Mouse (Mus musculus): Measurements from ENCODE around the gene Btnl6. TPM values are rescaled to one million over a fixed set of nuclear protein-coding genes. Genes with fewer than 3 reads are reported as not detected.
A peak's percentile ranks its signal among the peaks of the same experiment; 100 is the strongest.

The Btnl6 gene
- total and polyA plus RNA-seq, 2 experiments from 2014 or later: not detected

DNA sequence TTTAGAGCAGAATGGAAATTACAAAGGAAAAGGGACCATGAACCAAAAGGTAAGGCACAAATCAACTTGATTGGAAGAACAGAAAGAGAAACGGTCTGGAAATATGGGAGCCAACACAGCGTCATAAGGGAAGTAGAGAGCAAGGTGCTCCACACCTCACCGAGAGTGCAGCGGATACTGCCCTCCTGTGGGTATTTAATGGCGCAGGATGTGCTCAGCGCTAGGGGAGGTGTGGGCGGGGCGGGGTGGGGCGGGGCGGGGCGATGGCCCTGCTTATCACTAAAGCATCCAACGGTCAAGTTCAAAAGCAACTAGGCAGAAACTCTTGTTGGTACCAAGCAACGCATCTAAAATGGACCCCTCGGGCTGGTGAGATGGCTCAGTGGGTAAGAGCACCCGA, 42.7 kb upstream of the Btnl6 start:
- H3K4me1 ChIP-seq (ENCODE audit: insufficient read depth): no peaks in the 10 kb centered on the region
- no peak for DNase-seq
- H3K27ac ChIP-seq (ENCODE audit: low read depth, low read length): no peak overlapping the region
- no peaks in the 10 kb centered on the region for H3K9me3 ChIP-seq (ENCODE audit: low read length)
- no peak for ATAC-seq
- H3K4me3 ChIP-seq (ENCODE audit: low read depth, low read length): no peak overlapping the region
- 39% methylated on average over 15 of the region's 15 CpGs for WGBS
- H3K9ac ChIP-seq: no peak overlapping the region
- H3K27me3 ChIP-seq (ENCODE audit: insufficient read depth, low read length): no peaks in the 10 kb centered on the region
- no peaks in the 10 kb centered on the region for H3K36me3 ChIP-seq (ENCODE audit: insufficient read depth)
- no peak overlapping the region for H3K4me2 ChIP-seq (ENCODE audit: low read depth)
- TF ChIP-seq CTCF (IDR thresholded peaks at IDR 0.05; ENCODE audit: low read depth): no peak

DNA sequence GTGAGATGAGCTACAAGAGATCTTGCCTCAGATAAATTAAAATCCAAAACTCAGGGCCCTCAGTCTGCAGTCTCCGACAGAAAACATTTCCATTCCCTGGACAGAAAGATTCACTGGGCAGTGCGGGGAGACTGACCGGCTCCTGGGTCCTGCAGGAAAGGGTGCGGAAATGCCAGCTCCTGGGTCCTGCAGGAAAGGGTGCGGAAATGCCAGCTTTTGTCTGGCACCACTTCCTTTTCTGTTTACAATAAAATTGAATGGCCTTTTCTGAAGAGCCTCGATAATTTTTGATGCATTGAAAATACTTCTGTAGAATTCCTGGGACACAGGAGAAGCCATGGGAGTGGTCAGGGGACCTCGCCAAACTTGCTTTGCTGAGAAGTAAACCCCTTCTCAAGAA, 42.0 kb upstream of the Btnl6 start:
- ATAC-seq (no peak), DNase-seq (no peak)
- no peaks in the 10 kb centered on the region for H3K27me3 ChIP-seq (ENCODE audit: insufficient read depth, low read length)
- no peak overlapping the region for H3K9ac ChIP-seq
- TF ChIP-seq CTCF (IDR thresholded peaks at IDR 0.05; ENCODE audit: low read depth): no peak
- no peaks in the 10 kb centered on the region for H3K36me3 ChIP-seq (ENCODE audit: insufficient read depth)
- no peak overlapping the region for H3K4me3 ChIP-seq (ENCODE audit: low read depth, low read length)
- no peak overlapping the region for H3K4me2 ChIP-seq (ENCODE audit: low read depth)
- H3K27ac ChIP-seq (ENCODE audit: low read depth, low read length): no peak overlapping the region
- no peaks in the 10 kb centered on the region for H3K4me1 ChIP-seq (ENCODE audit: insufficient read depth)
- H3K9me3 ChIP-seq (ENCODE audit: low read length): no peaks in the 10 kb centered on the region
- WGBS: 77% methylated on average over 7 of the region's 7 CpGs

DNA sequence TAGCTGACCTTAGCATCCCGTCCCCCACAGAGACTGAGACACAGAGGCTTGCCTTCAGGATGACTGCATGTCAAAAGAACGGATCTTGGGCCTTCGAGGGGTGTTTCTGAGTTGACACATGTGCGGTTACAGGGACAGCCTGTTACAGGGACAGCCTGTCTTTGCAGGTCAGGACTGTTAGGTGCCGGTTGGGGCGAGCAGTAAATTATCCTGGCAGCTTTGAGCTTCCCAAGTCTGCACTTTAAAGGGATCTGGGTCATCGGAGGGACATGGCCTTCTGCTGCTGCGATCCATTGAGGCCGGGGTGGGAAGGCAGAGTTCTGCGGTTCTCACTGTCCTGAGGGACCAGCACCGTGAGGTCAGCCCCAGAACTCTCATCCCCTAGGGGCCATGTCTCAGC, 40.3 kb upstream of the Btnl6 start:
- no peak overlapping the region for H3K27ac ChIP-seq (ENCODE audit: low read depth, low read length)
- ATAC-seq (no peak), DNase-seq (no peak)
- no peaks in the 10 kb centered on the region for H3K9me3 ChIP-seq (ENCODE audit: low read length)
- 83% methylated on average over 11 of the region's 11 CpGs for WGBS
- no peak overlapping the region for H3K4me2 ChIP-seq (ENCODE audit: low read depth)
- no peaks in the 10 kb centered on the region for H3K36me3 ChIP-seq (ENCODE audit: insufficient read depth)
- no peak for TF ChIP-seq CTCF (IDR thresholded peaks at IDR 0.05; ENCODE audit: low read depth)
- H3K9ac ChIP-seq: no peak overlapping the region
- H3K27me3 ChIP-seq (ENCODE audit: insufficient read depth, low read length): no peaks in the 10 kb centered on the region
- no peak overlapping the region for H3K4me3 ChIP-seq (ENCODE audit: low read depth, low read length)
- H3K4me1 ChIP-seq (ENCODE audit: insufficient read depth): no peaks in the 10 kb centered on the region

DNA sequence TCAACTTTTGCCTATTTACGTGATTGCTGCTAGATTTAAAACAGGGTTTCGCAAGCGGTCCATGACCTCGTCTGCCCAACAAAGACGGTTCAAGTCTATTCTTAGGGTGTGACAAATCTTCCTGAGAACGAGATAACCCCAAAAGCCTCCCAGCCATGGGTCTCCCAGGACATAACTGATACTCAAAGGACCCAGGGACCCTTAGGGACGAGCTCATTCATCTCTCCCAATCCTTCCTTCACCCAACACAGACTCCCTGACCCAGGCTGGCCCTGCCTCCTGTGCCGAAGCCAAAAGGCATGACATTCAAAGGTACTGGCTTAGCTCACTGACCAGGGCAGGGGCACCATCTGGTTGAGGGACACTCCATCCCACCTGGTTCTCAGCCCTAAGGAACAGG, 39.3 kb upstream of the Btnl6 start:
- Histone ChIP-seq H3K4me3 (ENCODE audit: low read depth, low read length) (no peak overlapping the region), H3K36me3 (ENCODE audit: insufficient read depth) (no peaks in the 10 kb centered on the region), H3K27ac (ENCODE audit: low read depth, low read length) (no peak overlapping the region), H3K9ac (no peak overlapping the region), H3K9me3 (ENCODE audit: low read length) (no peaks in the 10 kb centered on the region), H3K4me2 (ENCODE audit: low read depth) (no peak overlapping the region), H3K4me1 (ENCODE audit: insufficient read depth) (no peaks in the 10 kb centered on the region), H3K27me3 (ENCODE audit: insufficient read depth, low read length) (no peaks in the 10 kb centered on the region)
- TF ChIP-seq CTCF (IDR thresholded peaks at IDR 0.05; ENCODE audit: low read depth): no peak
- DNase-seq: no peak
- ATAC-seq: no peak
- 82% methylated on average over 8 of the region's 8 CpGs for WGBS

DNA sequence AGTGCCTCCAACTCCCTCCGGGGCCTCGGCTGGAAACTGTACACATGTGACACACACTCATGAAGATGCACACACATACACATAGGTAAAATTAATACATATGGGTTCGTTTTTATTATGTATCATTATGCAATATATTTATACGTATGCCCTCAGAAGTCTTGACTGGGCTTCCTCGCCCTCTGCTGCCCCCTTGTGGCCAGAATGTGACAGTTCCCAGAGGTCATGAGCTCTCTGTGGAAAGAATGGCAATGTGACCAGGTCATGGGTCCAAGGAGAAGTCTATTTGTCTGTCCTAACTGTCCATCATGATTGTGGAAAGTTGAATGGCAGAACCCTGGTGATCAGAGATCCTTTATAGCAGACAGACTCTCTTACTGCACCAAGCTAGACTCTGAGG, 38.3 kb upstream of the Btnl6 start:
- no peak for ATAC-seq
- WGBS: 23% methylated on average over 5 of the region's 5 CpGs

DNA sequence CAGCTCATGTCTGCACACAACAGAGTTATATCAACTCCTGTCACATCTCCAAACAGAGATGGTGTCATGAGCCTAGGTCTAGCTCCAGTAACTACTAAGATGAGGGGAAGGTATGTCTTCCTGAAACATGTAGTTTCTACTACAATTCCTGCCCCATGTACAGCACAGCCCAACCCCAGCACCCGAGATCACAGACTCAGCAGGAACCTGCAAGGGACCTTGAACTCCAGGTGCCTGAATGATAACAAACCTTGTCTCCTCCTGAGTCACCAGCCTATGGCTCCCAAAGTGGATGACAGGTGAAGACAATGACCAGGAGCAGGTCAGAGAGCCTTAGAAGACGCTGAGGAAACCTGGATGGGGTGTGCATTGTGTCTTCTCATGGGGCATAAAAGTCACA, 32.7 kb upstream of the Btnl6 start:
- Histone ChIP-seq H3K4me1 (ENCODE audit: insufficient read depth) (no peaks in the 10 kb centered on the region), H3K9me3 (ENCODE audit: low read length) (no peaks in the 10 kb centered on the region), H3K4me2 (ENCODE audit: low read depth) (no peak overlapping the region), H3K4me3 (ENCODE audit: low read depth, low read length) (no peak overlapping the region), H3K27me3 (ENCODE audit: insufficient read depth, low read length) (no peaks in the 10 kb centered on the region), H3K9ac (no peak overlapping the region), H3K36me3 (ENCODE audit: insufficient read depth) (no peaks in the 10 kb centered on the region), H3K27ac (ENCODE audit: low read depth, low read length) (no peak overlapping the region)
- TF ChIP-seq CTCF (IDR thresholded peaks at IDR 0.05; ENCODE audit: low read depth): no peak
- 86% methylated on average over 2 of the region's 2 CpGs for WGBS
- ATAC-seq: no peak
- no peak for DNase-seq

More for the DNA sequence above, 38.3 kb upstream of the Btnl6 start:
- H3K27ac ChIP-seq (ENCODE audit: low read depth, low read length): no peak overlapping the region
- no peak overlapping the region for H3K4me2 ChIP-seq (ENCODE audit: low read depth)
- no peak overlapping the region for H3K4me3 ChIP-seq (ENCODE audit: low read depth, low read length)
- H3K4me1 ChIP-seq (ENCODE audit: insufficient read depth): no peaks in the 10 kb centered on the region
- H3K9ac ChIP-seq: no peak overlapping the region
- TF ChIP-seq CTCF (IDR thresholded peaks at IDR 0.05; ENCODE audit: low read depth): peak; percentile 87
- peak; percentile 52 for DNase-seq
- no peaks in the 10 kb centered on the region for H3K36me3 ChIP-seq (ENCODE audit: insufficient read depth)
- H3K9me3 ChIP-seq (ENCODE audit: low read length): no peaks in the 10 kb centered on the region
- no peaks in the 10 kb centered on the region for H3K27me3 ChIP-seq (ENCODE audit: insufficient read depth, low read length)

DNA sequence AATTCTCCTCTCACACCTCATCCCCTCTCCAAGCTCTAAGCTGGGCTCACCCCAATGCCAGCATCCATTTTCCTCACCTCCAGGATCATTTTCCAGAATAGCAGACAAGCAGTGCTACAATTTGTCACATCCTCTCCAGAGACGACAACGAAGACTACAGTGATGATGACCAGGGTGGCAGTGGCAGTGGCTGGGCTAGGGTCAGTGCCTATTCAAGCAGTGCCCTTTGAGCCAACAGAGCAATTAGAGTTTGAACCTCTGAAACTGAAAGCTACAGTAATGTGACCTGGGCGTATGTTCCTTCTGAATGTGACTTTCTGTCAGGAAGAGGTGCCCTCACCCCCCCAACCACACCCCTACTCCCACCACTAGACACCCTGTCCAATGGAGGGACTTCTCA, 32.0 kb upstream of the Btnl6 start:
- DNase-seq (no peak), ATAC-seq (no peak)
- H3K36me3 ChIP-seq (ENCODE audit: insufficient read depth): no peaks in the 10 kb centered on the region
- H3K4me3 ChIP-seq (ENCODE audit: low read depth, low read length): no peak overlapping the region
- no peak overlapping the region for H3K27ac ChIP-seq (ENCODE audit: low read depth, low read length)
- no peaks in the 10 kb centered on the region for H3K4me1 ChIP-seq (ENCODE audit: insufficient read depth)
- no peak for TF ChIP-seq CTCF (IDR thresholded peaks at IDR 0.05; ENCODE audit: low read depth)
- H3K4me2 ChIP-seq (ENCODE audit: low read depth): no peak overlapping the region
- H3K9ac ChIP-seq: no peak overlapping the region
- H3K27me3 ChIP-seq (ENCODE audit: insufficient read depth, low read length): no peaks in the 10 kb centered on the region
- no peaks in the 10 kb centered on the region for H3K9me3 ChIP-seq (ENCODE audit: low read length)
- 93% methylated on average over 3 of the region's 3 CpGs for WGBS

DNA sequence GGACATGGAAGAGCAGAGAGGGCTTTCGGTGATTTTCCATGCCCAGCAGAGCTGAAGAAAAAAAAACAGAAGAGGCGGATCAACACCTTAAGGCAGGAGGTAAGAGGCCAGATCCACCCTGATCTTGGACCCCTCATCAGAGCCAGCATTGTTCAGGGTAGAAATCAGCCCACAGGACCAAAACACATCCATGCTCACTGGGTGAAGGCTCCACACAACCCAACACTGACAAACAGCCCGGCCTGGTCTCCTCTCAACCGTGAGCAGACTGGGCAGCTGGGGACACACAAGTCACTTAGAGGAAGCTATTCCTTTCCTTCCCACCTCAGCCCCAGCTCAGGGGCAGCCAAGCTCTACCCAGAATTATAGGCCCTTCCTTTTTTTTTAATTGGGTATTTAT, 30.4 kb upstream of the Btnl6 start:
- Histone ChIP-seq H3K4me1 (ENCODE audit: insufficient read depth) (no peaks in the 10 kb centered on the region), H3K27ac (ENCODE audit: low read depth, low read length) (no peak overlapping the region), H3K4me2 (ENCODE audit: low read depth) (no peak overlapping the region), H3K9me3 (ENCODE audit: low read length) (no peaks in the 10 kb centered on the region), H3K9ac (no peak overlapping the region), H3K4me3 (ENCODE audit: low read depth, low read length) (no peak overlapping the region), H3K27me3 (ENCODE audit: insufficient read depth, low read length) (no peaks in the 10 kb centered on the region), H3K36me3 (ENCODE audit: insufficient read depth) (no peaks in the 10 kb centered on the region)
- no peak for TF ChIP-seq CTCF (IDR thresholded peaks at IDR 0.05; ENCODE audit: low read depth)
- no peak for DNase-seq
- ATAC-seq: no peak
- WGBS: 97% methylated on average over 4 of the region's 4 CpGs
